Mouse (Mus musculus): Measurements from ENCODE around the gene Akap5. TPM values are rescaled to one million over a fixed set of nuclear protein-coding genes. Genes with fewer than 3 reads are reported as not detected.

The Akap5 gene
- polyA plus RNA-seq, 1 experiment from 2014 or later, result 1.1 TPM

DNA sequence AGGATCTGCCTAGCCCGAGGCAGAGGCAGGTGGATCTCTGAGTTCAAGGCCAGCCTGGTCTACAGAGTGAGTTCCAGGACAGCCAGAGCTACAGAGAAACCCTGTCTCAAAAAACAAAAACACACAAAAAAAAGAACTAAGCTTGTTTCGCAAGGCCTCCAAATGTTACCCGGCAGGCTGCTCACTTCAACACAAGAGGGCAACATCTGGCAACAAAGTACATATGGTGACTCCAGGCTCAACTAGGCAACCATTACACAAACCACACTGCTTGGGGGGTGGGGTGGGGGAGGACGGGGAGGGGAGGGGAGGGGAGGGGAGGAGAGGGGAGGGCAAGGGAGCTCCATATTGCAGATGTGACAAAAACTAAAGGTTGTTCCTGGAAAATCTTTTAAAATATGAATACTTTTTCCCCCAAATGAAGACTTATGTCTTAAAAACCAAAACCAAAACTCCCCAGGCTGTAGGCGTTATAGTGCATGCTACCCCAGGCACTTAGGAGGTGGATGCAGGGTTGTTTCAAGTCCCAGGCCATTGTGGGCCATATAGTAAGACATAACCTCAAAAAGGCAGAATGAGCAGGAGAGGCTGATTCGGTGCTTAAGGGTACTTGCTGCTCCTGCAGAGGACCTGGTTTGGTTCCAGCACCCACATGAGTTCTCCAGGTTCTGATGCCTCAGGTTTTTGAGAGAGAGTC is 21.2 kb downstream of the Akap5 start:
- H3K4me3 ChIP-seq (ENCODE audit: low read depth, low read length), result no peak overlapping the region
- H3K4me1 ChIP-seq (ENCODE audit: control insufficient read depth, insufficient read depth, low read length), result no peaks in the 10 kb centered on the region
- no peak overlapping the region for H3K9ac ChIP-seq (ENCODE audit: low read depth, low read length)
- H3K4me2 ChIP-seq (ENCODE audit: low read depth, low read length), result no peak overlapping the region
- ATAC-seq (ENCODE audit: low read depth) (no peak), DNase-seq (ENCODE audit: low spot score) (peak; percentile 49)
- H3K27ac ChIP-seq (replicated peaks; ENCODE audit: low read depth, low read length), result no peak overlapping the region
- no peaks in the 10 kb centered on the region for H3K27me3 ChIP-seq (replicated peaks; ENCODE audit: control insufficient read depth, insufficient read depth, low read length)
- 71% methylated on average over 5 of the region's 6 CpGs for WGBS
- H3K9me3 ChIP-seq (ENCODE audit: control insufficient read depth, low read length), result no peaks in the 10 kb centered on the region
- peaks cover 34% of the 10 kb centered on the region for H3K36me3 ChIP-seq (ENCODE audit: control insufficient read depth, insufficient read depth, low read length)

DNA sequence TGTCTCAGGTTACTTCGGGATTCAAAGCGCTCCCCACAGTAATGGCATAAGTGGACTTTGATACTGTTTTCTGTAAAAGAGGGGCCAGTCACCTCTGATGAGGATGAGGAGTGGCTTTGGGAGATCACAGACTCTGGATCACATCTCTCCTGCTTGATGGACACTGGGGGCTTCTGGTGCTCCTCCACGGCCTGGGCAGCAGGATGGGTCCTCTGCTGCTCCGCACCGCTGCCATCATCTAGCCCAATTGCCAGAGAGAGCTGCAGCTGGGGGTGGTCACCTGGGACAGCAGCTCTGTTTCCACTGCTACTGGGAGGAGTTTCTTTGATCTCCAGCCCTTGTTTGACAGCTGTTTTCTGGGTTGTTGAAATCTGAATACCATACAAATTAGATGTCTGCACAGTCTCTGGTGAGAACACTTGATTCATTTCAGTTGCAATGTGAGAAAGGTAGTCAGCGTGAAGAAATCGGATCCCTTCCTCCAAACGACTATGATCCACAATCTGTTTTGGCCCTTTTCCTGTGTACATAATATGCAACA is 25.1 kb downstream of the Akap5 start:
- 48% methylated on average over 8 of the region's 8 CpGs for WGBS
- peaks cover 46% of the 10 kb centered on the region for H3K36me3 ChIP-seq (ENCODE audit: control insufficient read depth, insufficient read depth, low read length)
- ATAC-seq (ENCODE audit: low read depth), result peak; percentile 78

DNA sequence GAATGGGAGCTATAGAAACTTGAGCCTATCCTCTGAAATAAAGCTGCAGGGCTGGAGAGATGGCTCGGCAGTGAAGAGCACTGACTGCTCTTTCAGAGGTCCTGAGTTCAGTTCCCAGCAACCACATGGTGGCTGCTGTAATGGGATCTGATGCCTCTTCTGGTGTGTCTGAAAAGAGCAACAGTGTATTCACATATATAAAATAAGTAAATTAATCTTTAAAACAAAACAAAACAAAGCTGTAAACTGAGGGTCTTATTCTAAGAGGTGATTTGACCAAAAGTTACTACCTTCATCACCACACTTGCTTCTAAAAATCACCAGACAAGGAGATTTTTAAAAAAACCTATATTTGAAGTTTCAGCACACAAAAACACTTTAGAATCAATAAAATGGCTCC is 36.2 kb downstream of the Akap5 start:
- Histone ChIP-seq H3K9me3 (ENCODE audit: control insufficient read depth, low read length) (no peaks in the 10 kb centered on the region), H3K4me3 (ENCODE audit: low read depth, low read length) (no peak overlapping the region), H3K27ac (replicated peaks; ENCODE audit: low read depth, low read length) (no peak overlapping the region), H3K4me1 (ENCODE audit: control insufficient read depth, insufficient read depth, low read length) (no peaks in the 10 kb centered on the region), H3K27me3 (replicated peaks; ENCODE audit: control insufficient read depth, insufficient read depth, low read length) (no peaks in the 10 kb centered on the region), H3K36me3 (ENCODE audit: control insufficient read depth, insufficient read depth, low read length) (no peaks in the 10 kb centered on the region), H3K9ac (ENCODE audit: low read depth, low read length) (no peak overlapping the region), H3K4me2 (ENCODE audit: low read depth, low read length) (no peak overlapping the region)
- DNase-seq (ENCODE audit: low spot score) (no peak), ATAC-seq (ENCODE audit: low read depth) (no peak)
- 47% methylated on average over 1 of the region's 1 CpGs for WGBS

More for the DNA sequence above, 25.1 kb downstream of the Akap5 start:
- H3K4me1 ChIP-seq (ENCODE audit: control insufficient read depth, insufficient read depth, low read length), result no peaks in the 10 kb centered on the region
- no peak overlapping the region for H3K9ac ChIP-seq (ENCODE audit: low read depth, low read length)
- no peak overlapping the region for H3K4me2 ChIP-seq (ENCODE audit: low read depth, low read length)
- no peaks in the 10 kb centered on the region for H3K27me3 ChIP-seq (replicated peaks; ENCODE audit: control insufficient read depth, insufficient read depth, low read length)
- H3K27ac ChIP-seq (replicated peaks; ENCODE audit: low read depth, low read length), result no peak overlapping the region
- H3K9me3 ChIP-seq (ENCODE audit: control insufficient read depth, low read length), result no peaks in the 10 kb centered on the region
- DNase-seq (ENCODE audit: low spot score), result peak; percentile 61
- H3K4me3 ChIP-seq (ENCODE audit: low read depth, low read length), result no peak overlapping the region

DNA sequence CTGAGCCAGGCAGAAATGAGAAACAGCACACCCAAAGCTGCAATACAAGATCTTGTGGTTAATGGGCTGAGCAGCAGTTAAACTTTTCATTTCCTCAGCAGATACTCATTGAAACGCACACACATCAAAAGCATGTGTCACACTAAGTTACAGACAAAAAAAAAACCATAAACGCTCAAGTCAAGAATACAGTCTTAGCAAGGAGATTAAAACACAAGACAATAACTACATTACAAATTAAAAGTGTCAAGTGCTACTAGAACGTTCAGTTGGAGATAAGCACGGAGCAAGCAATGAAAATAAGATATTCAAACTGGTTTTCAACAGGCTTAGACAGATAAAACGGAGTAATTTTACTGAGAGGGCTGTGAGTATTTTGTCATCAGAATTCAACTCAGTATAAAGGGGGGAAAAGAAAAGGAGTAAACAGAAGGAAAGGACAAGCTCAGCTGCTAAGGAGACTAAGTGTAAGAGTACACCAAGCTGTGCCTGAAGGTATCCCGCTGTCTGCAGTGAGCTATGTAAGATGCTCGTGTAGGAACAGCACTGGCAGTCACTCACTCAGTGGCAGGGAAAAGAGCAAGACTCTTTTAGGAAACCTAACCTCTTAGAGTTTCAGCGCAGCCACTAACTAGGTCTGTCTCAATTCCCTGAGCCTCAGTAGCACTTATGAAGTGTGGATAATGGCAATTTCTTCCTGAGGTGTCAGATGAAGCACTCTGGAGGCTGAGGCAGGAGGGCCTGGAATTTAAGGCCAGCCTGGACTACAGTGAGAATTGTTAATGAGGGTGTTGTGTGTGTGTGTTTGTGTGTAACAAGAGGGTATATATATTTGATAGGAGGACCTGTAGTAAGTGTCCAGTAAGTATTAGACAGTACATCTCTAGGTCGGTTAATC is 37.0 kb downstream of the Akap5 start:
- H3K4me3 ChIP-seq (ENCODE audit: low read depth, low read length), result no peak overlapping the region
- DNase-seq (ENCODE audit: low spot score), result peak; percentile 29
- no peaks in the 10 kb centered on the region for H3K9me3 ChIP-seq (ENCODE audit: control insufficient read depth, low read length)
- no peaks in the 10 kb centered on the region for H3K36me3 ChIP-seq (ENCODE audit: control insufficient read depth, insufficient read depth, low read length)
- ATAC-seq (ENCODE audit: low read depth), result peak; percentile 44; the same call in 1 of the 2 replicates
- H3K27me3 ChIP-seq (replicated peaks; ENCODE audit: control insufficient read depth, insufficient read depth, low read length), result no peaks in the 10 kb centered on the region
- H3K4me1 ChIP-seq (ENCODE audit: control insufficient read depth, insufficient read depth, low read length), result no peaks in the 10 kb centered on the region
- H3K27ac ChIP-seq (replicated peaks; ENCODE audit: low read depth, low read length), result peak overlapping the region; percentile 33; the same call in 1 of the 2 replicates
- H3K9ac ChIP-seq (ENCODE audit: low read depth, low read length), result no peak overlapping the region
- WGBS, result 46% methylated on average over 9 of the region's 9 CpGs
- no peak overlapping the region for H3K4me2 ChIP-seq (ENCODE audit: low read depth, low read length)

DNA sequence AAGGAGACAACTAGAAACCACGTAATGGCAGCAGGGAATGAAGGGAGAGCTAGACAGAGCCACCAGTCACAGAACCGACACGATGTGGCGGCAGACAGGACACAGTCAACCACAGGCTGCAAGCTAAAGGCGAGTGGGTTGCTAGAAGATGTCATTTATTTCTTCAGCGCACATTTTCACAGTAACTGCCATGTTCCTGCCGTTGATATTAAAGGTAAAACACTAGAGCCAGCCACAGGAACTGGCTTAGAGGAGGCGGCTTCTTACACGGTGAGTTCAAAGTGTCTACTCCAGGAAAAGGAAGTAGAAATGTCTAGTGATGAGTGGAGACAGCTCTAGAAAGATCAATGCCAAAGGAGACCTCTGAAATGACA is 37.6 kb downstream of the Akap5 start:
- no peak for ATAC-seq (ENCODE audit: low read depth)
- no peak overlapping the region for H3K4me3 ChIP-seq (ENCODE audit: low read depth, low read length)
- 78% methylated on average over 9 of the region's 9 CpGs for WGBS
- H3K4me2 ChIP-seq (ENCODE audit: low read depth, low read length), result no peak overlapping the region
- DNase-seq (ENCODE audit: low spot score), result no peak
- H3K9me3 ChIP-seq (ENCODE audit: control insufficient read depth, low read length), result no peaks in the 10 kb centered on the region
- H3K4me1 ChIP-seq (ENCODE audit: control insufficient read depth, insufficient read depth, low read length), result peaks cover 5% of the 10 kb centered on the region; the same call in 1 of the 2 replicates
- H3K27me3 ChIP-seq (replicated peaks; ENCODE audit: control insufficient read depth, insufficient read depth, low read length), result no peaks in the 10 kb centered on the region
- H3K9ac ChIP-seq (ENCODE audit: low read depth, low read length), result no peak overlapping the region
- H3K27ac ChIP-seq (replicated peaks; ENCODE audit: low read depth, low read length), result no peak overlapping the region
- no peaks in the 10 kb centered on the region for H3K36me3 ChIP-seq (ENCODE audit: control insufficient read depth, insufficient read depth, low read length)

DNA sequence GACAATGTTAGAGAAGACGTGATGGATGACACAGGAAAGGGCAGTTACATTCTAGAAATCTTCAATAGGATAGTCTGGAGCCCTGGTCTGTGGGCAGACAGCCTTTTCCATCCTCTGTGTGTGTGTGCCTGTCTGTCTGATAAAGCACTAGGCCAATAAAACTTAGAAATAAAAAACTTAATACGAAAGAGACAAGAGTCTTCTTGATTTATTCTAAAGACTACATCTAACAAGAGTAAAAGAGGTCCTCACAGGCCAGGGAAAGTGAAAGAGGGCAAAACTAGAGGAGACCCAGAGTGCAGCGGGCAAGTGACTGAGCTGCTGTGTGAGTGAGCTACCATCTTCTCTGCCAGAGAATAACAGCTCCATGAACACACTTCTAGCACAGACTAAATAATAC is 41.6 kb downstream of the Akap5 start:
- no peaks in the 10 kb centered on the region for H3K9me3 ChIP-seq (ENCODE audit: control insufficient read depth, low read length)
- ATAC-seq (ENCODE audit: low read depth), result no peak
- no peaks in the 10 kb centered on the region for H3K36me3 ChIP-seq (ENCODE audit: control insufficient read depth, insufficient read depth, low read length)
- H3K9ac ChIP-seq (ENCODE audit: low read depth, low read length), result no peak overlapping the region
- no peaks in the 10 kb centered on the region for H3K27me3 ChIP-seq (replicated peaks; ENCODE audit: control insufficient read depth, insufficient read depth, low read length)
- H3K4me3 ChIP-seq (ENCODE audit: low read depth, low read length), result no peak overlapping the region
- H3K27ac ChIP-seq (replicated peaks; ENCODE audit: low read depth, low read length), result no peak overlapping the region
- 84% methylated on average over 3 of the region's 3 CpGs for WGBS
- no peak for DNase-seq (ENCODE audit: low spot score)
- no peak overlapping the region for H3K4me2 ChIP-seq (ENCODE audit: low read depth, low read length)
- H3K4me1 ChIP-seq (ENCODE audit: control insufficient read depth, insufficient read depth, low read length), result peaks cover 15% of the 10 kb centered on the region

DNA sequence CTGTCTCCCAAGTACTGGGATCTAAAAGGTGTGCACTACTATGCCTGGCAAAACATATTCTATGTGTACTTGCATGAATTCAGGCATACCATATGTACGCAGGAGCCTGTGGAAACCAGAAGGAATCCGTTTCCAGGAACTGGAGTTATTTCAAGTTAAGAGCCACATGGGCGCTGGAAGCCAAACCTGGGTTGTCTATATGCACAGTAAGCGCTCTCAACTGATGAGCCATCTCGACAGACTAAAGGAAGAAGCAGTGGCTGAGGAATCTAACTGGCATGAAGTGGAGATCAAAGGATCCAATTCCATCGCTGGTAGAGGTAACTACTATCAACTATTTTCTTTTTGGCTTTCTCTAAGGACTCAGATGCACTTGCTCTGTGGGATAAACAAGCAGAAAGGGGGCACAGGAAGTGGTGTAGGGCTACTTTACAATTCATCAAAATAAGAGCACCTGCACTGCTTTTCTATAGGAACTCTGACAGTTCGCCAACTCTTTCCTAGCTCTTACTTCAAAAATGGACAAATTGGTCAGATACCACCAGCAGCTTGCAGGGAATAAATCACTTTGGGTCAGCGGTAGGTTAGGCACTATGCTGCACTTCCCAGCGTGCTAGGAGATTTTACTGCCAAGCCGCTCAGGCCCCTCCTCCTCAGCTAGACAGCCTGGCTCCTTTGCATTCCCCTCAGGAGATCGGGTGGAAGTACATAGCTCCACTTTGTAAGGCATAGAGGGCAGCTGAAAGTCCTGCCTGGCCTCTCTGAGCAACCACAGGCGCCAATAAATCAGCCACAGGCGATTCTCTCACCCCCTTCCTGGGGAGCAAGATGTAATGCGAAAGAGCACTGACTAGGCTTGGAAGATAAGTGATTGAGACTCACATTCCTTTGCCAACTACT is 42.7 kb downstream of the Akap5 start:
- peak overlapping the region; percentile 35; the same call in 1 of the 2 replicates for H3K27ac ChIP-seq (replicated peaks; ENCODE audit: low read depth, low read length)
- ATAC-seq (ENCODE audit: low read depth) (no peak), DNase-seq (ENCODE audit: low spot score) (peak; percentile 65)
- WGBS, result 21% methylated on average over 14 of the region's 14 CpGs
- peak overlapping the region; percentile 99 for H3K4me3 ChIP-seq (ENCODE audit: low read depth, low read length)
- H3K9ac ChIP-seq (ENCODE audit: low read depth, low read length), result peak overlapping the region; percentile 99
- peaks cover 23% of the 10 kb centered on the region for H3K4me1 ChIP-seq (ENCODE audit: control insufficient read depth, insufficient read depth, low read length)
- no peaks in the 10 kb centered on the region for H3K36me3 ChIP-seq (ENCODE audit: control insufficient read depth, insufficient read depth, low read length)
- H3K4me2 ChIP-seq (ENCODE audit: low read depth, low read length), result peak overlapping the region; percentile 82
- no peaks in the 10 kb centered on the region for H3K9me3 ChIP-seq (ENCODE audit: control insufficient read depth, low read length)
- no peaks in the 10 kb centered on the region for H3K27me3 ChIP-seq (replicated peaks; ENCODE audit: control insufficient read depth, insufficient read depth, low read length)

DNA sequence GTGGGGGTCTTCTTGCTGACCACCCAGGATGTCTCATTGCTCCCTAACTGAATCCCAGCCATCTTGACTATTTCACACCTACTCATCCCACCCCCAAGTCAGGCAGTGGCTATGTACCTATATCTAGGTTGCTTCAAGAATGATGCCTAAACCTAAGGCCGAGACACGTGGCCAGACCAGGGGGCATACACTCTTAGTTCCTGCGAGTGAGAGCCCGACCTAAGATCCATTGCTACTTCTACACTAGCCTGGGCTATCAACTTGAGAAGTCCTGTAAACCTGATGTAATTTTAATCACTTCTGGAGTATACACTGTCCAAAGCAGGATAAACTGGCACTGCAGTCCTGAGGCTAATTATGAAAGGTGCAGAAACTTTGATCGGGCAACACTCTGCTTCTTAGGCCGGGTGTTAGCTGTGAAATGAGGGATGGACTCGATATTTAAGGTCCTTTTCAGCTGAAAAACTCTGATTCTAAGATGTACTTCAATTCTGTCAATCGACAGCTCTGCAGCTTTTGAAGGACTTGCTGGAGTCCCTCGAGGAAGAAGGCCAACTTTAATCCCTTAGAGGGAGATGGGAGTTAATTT is 43.6 kb downstream of the Akap5 start:
- Histone ChIP-seq H3K4me2 (ENCODE audit: low read depth, low read length) (peak overlapping the region; percentile 82), H3K36me3 (ENCODE audit: control insufficient read depth, insufficient read depth, low read length) (no peaks in the 10 kb centered on the region), H3K4me3 (ENCODE audit: low read depth, low read length) (peak overlapping the region; percentile 99), H3K27ac (replicated peaks; ENCODE audit: low read depth, low read length) (peak overlapping the region; percentile 100), H3K9ac (ENCODE audit: low read depth, low read length) (peak overlapping the region; percentile 99), H3K27me3 (replicated peaks; ENCODE audit: control insufficient read depth, insufficient read depth, low read length) (no peaks in the 10 kb centered on the region), H3K9me3 (ENCODE audit: control insufficient read depth, low read length) (no peaks in the 10 kb centered on the region), H3K4me1 (ENCODE audit: control insufficient read depth, insufficient read depth, low read length) (peaks cover 31% of the 10 kb centered on the region)
- DNase-seq (ENCODE audit: low spot score) (no peak), ATAC-seq (ENCODE audit: low read depth) (no peak)
- WGBS, result 9% methylated on average over 9 of the region's 9 CpGs

Data from embryonic facial prominence, embryonic 14.5 days (tissue).